In the genomic region with DNA sequence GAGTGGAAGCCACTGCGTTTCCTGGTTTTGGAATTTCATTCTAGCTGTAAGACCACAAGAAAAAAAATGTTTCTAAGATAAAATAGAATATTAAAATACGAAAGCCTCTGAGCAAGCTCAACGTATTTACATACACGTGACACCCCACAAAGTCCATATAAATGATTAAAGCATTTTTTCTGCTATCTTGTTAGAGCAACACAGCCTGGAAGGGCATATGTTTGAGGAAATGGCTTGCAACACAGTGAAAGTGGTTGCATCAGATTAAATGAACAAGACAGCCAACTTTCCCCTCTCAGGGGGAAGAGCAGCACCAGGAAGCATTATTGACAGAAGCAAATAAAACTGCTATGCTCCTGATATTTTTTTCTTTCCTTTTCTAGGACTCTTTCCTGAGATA, we compare ENCODE assay signal across 26 mouse cellular contexts.
DNase-seq lines count a peak whose midpoint lies in the region; TF ChIP-seq lines count a peak whose summit lies in the region.
"Had no signal": no experiment of that assay in that cellular context is flagged by ENCODE, and none has a peak within 500 bp of the region (broad histone marks: within the 10 kb centered on the region; RNA-seq: fewer than 3 reads in every experiment).

No protein-coding gene starts in this region.

- H3K4me1 ChIP-seq in MEL (ENCODE audit: control insufficient read depth in 1 of 2, insufficient read depth in 2 of 2, low read length in 2 of 2) = peaks cover 9 to 11% of the 10 kb centered on the region in 2 experiments; a peak in 3 of 4 replicates
- H3K4me1 ChIP-seq: embryonic facial prominence, embryonic 10.5 days; embryonic facial prominence, embryonic 13.5 days; forebrain, embryonic 12.5 days; forebrain, embryonic 15.5 days; heart, embryonic 10.5 days; heart, embryonic 13.5 days had no signal

- no peak for TF ChIP-seq CTCF in MEL (IDR thresholded peaks at IDR 0.05 in 2 of 3, conservative IDR thresholded peaks at IDR 0.05 in 1 of 3; ENCODE audit: control insufficient read depth in 1 of 3, insufficient read depth in 1 of 3, low read depth in 2 of 3, low read length in 3 of 3, poor library complexity in 1 of 3, severe bottlenecking in 1 of 3)

- H3K4me3 ChIP-seq in MEL (ENCODE audit: control insufficient read depth in 1 of 2, insufficient read depth in 1 of 2, low read depth in 2 of 2, low read length in 2 of 2) = peak overlapping the region; percentile 22 to 40; a peak in 2 of 4 replicates
- H3K4me3 ChIP-seq: embryonic facial prominence, embryonic 10.5 days; embryonic facial prominence, embryonic 13.5 days; erythroblast, embryonic 14.5 days; forebrain, embryonic 12.5 days; forebrain, embryonic 15.5 days; heart, adult 2 months; heart, embryonic 10.5 days; heart, embryonic 13.5 days had no signal

- H3K79me2 ChIP-seq in MEL (ENCODE audit: control insufficient read depth, insufficient read depth, low read length, poor library complexity) = no peaks in the 10 kb centered on the region

- H3K36me3 ChIP-seq in MEL (ENCODE audit: control insufficient read depth in 1 of 2, insufficient read depth in 2 of 2, low read length in 2 of 2) = peaks cover 0 to 14% of the 10 kb centered on the region in 2 experiments; a peak in 2 of 4 replicates
- H3K36me3 ChIP-seq: embryonic facial prominence, embryonic 10.5 days; embryonic facial prominence, embryonic 13.5 days; forebrain, embryonic 12.5 days; forebrain, embryonic 15.5 days; heart, embryonic 10.5 days; heart, embryonic 13.5 days had no signal

- no peak for TF ChIP-seq POLR2A in MEL (IDR thresholded peaks at IDR 0.05; ENCODE audit: control insufficient read depth in 1 of 2, insufficient read depth in 1 of 2, low read depth in 1 of 2, low read length in 2 of 2, poor library complexity in 1 of 2)

- TF ChIP-seq EP300 in MEL (IDR thresholded peaks at IDR 0.05; ENCODE audit: low read depth in 1 of 2, low read length in 2 of 2) = peak; percentile 60 to 85; a peak in 3 of 4 replicates

- TF ChIP-seq RAD21 in MEL (IDR thresholded peaks at IDR 0.05; ENCODE audit: low read depth, low read length) = no peak

- H3K9me3 ChIP-seq in MEL (replicated peaks; ENCODE audit: insufficient read depth, low read length) = no peaks in the 10 kb centered on the region
- H3K9me3 ChIP-seq: embryonic facial prominence, embryonic 10.5 days; embryonic facial prominence, embryonic 13.5 days; forebrain, embryonic 12.5 days; forebrain, embryonic 15.5 days; heart, embryonic 10.5 days; heart, embryonic 13.5 days had no signal

- DNase-seq in 3T3-L1 (ENCODE audit: low read depth, low spot score) (peak; percentile 17), MEL (ENCODE audit: low read depth, low spot score) (peak; percentile 79), adipocyte (ENCODE audit: low spot score) (peak; percentile 29)
- no peak for DNase-seq in thymus, adult 18-20 months
- DNase-seq in embryo, embryonic 11 days = no peak
- DNase-seq in frontal cortex, adult 2 months (ENCODE audit: extremely low spot score in 1 of 2, low spot score in 1 of 2) = no peak
- DNase-seq: adrenal gland, postnatal 10 days; adrenal gland, postnatal 36 days; cerebellum, adult 11 months; cerebellum, adult 2 months; cerebellum, adult 9-11 months; cerebellum, postnatal 25 days; gastrocnemius, postnatal 10 days; gastrocnemius, postnatal 36 days; heart, adult 2 months; heart, postnatal 14 days; heart, postnatal 4 days had no signal

- H3K27ac ChIP-seq in MEL (ENCODE audit: control insufficient read depth, low read depth, low read length) = peak overlapping the region; percentile 99
- H3K27ac ChIP-seq: embryonic facial prominence, embryonic 10.5 days; embryonic facial prominence, embryonic 13.5 days; forebrain, embryonic 12.5 days; forebrain, embryonic 15.5 days; heart, adult 2 months; heart, embryonic 10.5 days; heart, embryonic 13.5 days; hindbrain, embryonic 14.5 days; hindbrain, postnatal 0 days had no signal

- H3K9ac ChIP-seq in MEL (ENCODE audit: control insufficient read depth, low read depth, low read length, poor library complexity, severe bottlenecking) = peak overlapping the region; percentile 71
- H3K9ac ChIP-seq: embryonic facial prominence, embryonic 13.5 days; forebrain, embryonic 12.5 days; forebrain, embryonic 15.5 days; heart, embryonic 13.5 days; hindbrain, embryonic 14.5 days had no signal

- no peaks in the 10 kb centered on the region for H3K27me3 ChIP-seq in MEL (ENCODE audit: control insufficient read depth in 1 of 2, insufficient read depth in 2 of 2, low read length in 2 of 2)
- H3K27me3 ChIP-seq: embryonic facial prominence, embryonic 13.5 days; forebrain, embryonic 12.5 days; forebrain, embryonic 15.5 days; heart, embryonic 13.5 days had no signal

TF ChIP-seq in MEL, 35 proteins besides CTCF, POLR2A, EP300 and RAD21:
- TF ChIP-seq MAFK (IDR thresholded peaks at IDR 0.05; ENCODE audit: borderline replicate concordance, low read depth, low read length) = 0 out of 2 replicates have a peak, but pooled peaks have one; percentile 27
- peak; percentile 84 for TF ChIP-seq USF1 (IDR thresholded peaks at IDR 0.05; ENCODE audit: low read depth, low read length)
- peak; percentile 86 for TF ChIP-seq ETS1 (IDR thresholded peaks at IDR 0.05; ENCODE audit: low read depth, low read length)
- TF ChIP-seq KAT2A (conservative IDR thresholded peaks at IDR 0.05; ENCODE audit: low read depth, low read length) = peak; percentile 48; the same call in 1 of the 2 replicates
- peak; percentile 89 for TF ChIP-seq BHLHE40 (IDR thresholded peaks at IDR 0.05; ENCODE audit: borderline replicate concordance, low read depth, low read length)
- TF ChIP-seq MYC (IDR thresholded peaks at IDR 0.05; ENCODE audit: low read depth, low read length) = peak; percentile 54; the same call in 1 of the 2 replicates
- peak; percentile 59; the same call in 1 of the 2 replicates for TF ChIP-seq GATA1 (IDR thresholded peaks at IDR 0.05; ENCODE audit: low read depth, low read length)
- TF ChIP-seq ZNF384 (IDR thresholded peaks at IDR 0.05; ENCODE audit: low read depth, low read length) = peak; percentile 59; the same call in 1 of the 2 replicates
- 0 out of 4 replicates have a peak, but pooled peaks of 1 of the 2 experiments have one; percentile 31 for TF ChIP-seq USF2 (IDR thresholded peaks at IDR 0.05; ENCODE audit: borderline replicate concordance in 1 of 2, insufficient read depth in 1 of 2, low read depth in 1 of 2, low read length in 2 of 2)
- TF ChIP-seq HCFC1 (IDR thresholded peaks at IDR 0.05; ENCODE audit: low read depth, low read length) = no peak
- peak; percentile 24; the same call in 1 of the 2 replicates for TF ChIP-seq MAX (IDR thresholded peaks at IDR 0.05; ENCODE audit: low read length)
- TF ChIP-seq ZC3H11A (IDR thresholded peaks at IDR 0.05; ENCODE audit: low read depth, low read length) = peak; percentile 6; the same call in 1 of the 2 replicates
- TF ChIP-seq ELF1 (IDR thresholded peaks at IDR 0.05; ENCODE audit: low read depth, low read length) = peak; percentile 49; the same call in 1 of the 2 replicates
- TF ChIP-seq MXI1 (IDR thresholded peaks at IDR 0.05; ENCODE audit: low read depth, low read length) = peak; percentile 47; the same call in 1 of the 2 replicates
- TF ChIP-seq CHD2 (IDR thresholded peaks at IDR 0.05; ENCODE audit: low read length) = no peak
- peak; percentile 80 for TF ChIP-seq TCF12 (IDR thresholded peaks at IDR 0.05; ENCODE audit: low read depth, low read length)
- 0 out of 2 replicates have a peak, but pooled peaks have one; percentile 21 for TF ChIP-seq TBP (IDR thresholded peaks at IDR 0.05; ENCODE audit: low read depth, low read length)
- no peak for TF ChIP-seq NELFE (IDR thresholded peaks at IDR 0.05; ENCODE audit: low read depth, low read length)
- TF ChIP-seq UBTF (IDR thresholded peaks at IDR 0.05; ENCODE audit: borderline replicate concordance, insufficient read depth, low read depth, low read length) = no peak

Comparison
In these comparisons a context has a peak if more than half of its experiments do, and no peak if none do; other contexts are left out.
1. DNase-seq: peak in 3T3-L1 (single experiment), MEL (single experiment) and adipocyte (single experiment); none in thymus, adult 18-20 months (0 of 2), embryo, embryonic 11 days (single experiment) and frontal cortex, adult 2 months (0 of 2).